Mouse (Mus musculus): Measurements from ENCODE around the gene Rbl1. TPM values are rescaled to one million over a fixed set of nuclear protein-coding genes. Genes with fewer than 3 reads are reported as not detected.
"Not testable (repeated sequence)": the region's sequence is repeated elsewhere in the genome, so short reads cannot be mapped to it uniquely, and the experiment has no call there.

Gene Rbl1
- 3.1 and 3.2 TPM in 2 replicates for polyA plus RNA-seq (2012; rRNA removed)

DNA sequence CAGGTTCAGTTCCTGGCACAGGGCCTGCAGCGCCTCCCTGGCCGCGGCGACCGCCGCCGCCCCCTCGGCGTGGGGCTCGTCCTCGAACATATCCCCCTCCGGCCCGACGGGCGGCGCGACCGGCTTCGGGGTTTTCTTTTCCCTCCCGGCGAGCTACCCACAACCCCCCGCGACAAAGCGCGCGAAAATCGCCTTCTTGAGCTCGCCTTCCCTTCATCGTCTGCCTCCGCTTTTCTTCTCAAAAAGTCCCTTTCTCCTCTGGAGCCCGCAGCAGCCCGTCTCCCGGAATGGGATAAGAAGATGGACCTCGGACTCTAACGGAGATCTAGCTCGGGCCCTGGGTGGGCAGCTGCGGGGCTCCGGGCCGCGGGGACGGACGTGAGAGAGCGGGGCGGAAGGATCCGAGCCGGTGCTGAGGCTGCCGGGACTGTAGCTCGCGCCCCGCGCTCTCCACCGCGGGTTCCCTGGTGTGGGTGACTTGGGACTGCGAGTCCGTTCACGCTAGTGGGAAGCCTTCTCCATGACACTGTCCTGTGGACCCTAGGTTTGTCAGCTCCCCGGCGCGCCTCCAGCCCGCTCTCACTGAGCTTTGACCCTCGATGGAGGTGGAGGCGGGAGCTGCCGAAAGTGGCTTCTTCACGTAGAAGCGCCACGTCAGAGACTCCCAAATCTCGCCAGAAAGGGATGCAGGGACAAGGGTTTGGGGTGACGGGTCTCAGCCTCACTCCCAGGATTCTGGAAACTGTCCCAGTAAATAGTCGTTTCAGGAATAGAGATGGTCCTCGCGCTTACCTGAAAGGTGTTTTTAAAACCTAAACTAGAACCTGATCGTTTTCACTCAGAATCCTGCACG is at the start of gene Rbl1:
TSS of gene Rbl1 (minus strand) at position 169 of the 853 bp plus-strand sequence.
- H3K27me3 ChIP-seq (replicated peaks; ENCODE audit: control insufficient read depth, insufficient read depth, low read length), result no peaks in the 10 kb centered on the region
- H3K4me1 ChIP-seq (ENCODE audit: control insufficient read depth, insufficient read depth, low read length), result peaks cover 4% of the 10 kb centered on the region; the same call in 1 of the 2 replicates
- H3K27ac ChIP-seq (ENCODE audit: insufficient read depth, low read depth, low read length), result peak within 1 kb of the TSS; percentile 57
- DNase-seq, result peak; percentile 94
- H3K4me3 ChIP-seq (ENCODE audit: insufficient read depth, low read depth, low read length), result peak within 1 kb of the TSS; percentile 65
- no peaks in the 10 kb centered on the region for H3K36me3 ChIP-seq (ENCODE audit: control insufficient read depth, insufficient read depth, low read length)
- 1% methylated on average over 73 of the region's 73 CpGs for WGBS
- TF ChIP-seq CTCF (conservative IDR thresholded peaks at IDR 0.05; ENCODE audit: insufficient read depth, insufficient read length, low read depth, low read length) (0 out of 2 replicates have a peak, but pooled peaks have one; percentile 9), POLR2A (IDR thresholded peaks at IDR 0.05; ENCODE audit: low read depth, low read length) (no peak)

DNA sequence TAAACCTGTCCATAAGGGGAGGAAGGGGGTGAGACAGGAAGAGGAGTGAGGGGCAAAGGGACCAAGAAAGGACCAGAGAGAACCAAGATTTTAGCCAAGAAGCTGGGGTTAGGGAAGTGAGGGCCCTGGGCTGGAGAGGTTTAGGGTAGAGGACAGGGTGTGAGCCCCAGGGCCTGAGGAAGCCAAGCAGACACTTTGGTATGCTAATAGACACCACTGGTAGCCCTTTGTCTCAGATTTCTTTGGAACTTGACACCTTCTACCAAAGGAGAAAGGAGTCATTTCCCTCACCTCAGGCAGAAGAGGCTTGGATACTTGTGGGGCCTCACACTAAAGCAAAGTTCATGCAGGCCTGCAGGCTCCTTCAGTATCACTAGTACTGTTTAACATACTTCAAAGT is 43.8 kb upstream of the Rbl1 start:
- no peak for DNase-seq

DNA sequence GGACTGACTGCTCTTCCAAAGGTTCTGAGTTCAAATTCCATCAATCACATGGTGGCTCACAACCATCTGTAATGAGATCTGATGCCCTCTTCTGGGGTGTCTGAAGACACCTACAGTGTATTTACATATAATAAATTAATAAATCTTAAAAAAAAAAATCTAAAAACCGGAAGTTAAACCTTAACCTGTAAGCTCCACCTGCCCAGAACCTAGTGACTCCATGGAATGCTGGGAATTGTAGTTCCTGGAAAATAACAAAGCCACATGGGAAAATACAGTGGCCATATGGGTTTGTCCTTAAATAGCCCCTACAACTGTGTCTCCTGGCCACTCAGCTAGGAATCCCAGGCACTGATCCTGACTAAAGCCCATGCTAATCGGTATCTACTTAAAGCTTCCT is 41.3 kb upstream of the Rbl1 start:
- DNase-seq, result no peak
- H3K27me3 ChIP-seq (replicated peaks; ENCODE audit: control insufficient read depth, insufficient read depth, low read length), result no peaks in the 10 kb centered on the region
- no peak overlapping the region for H3K4me3 ChIP-seq (ENCODE audit: insufficient read depth, low read depth, low read length)
- H3K36me3 ChIP-seq (ENCODE audit: control insufficient read depth, insufficient read depth, low read length), result no peaks in the 10 kb centered on the region
- no peaks in the 10 kb centered on the region for H3K4me1 ChIP-seq (ENCODE audit: control insufficient read depth, insufficient read depth, low read length)
- TF ChIP-seq POLR2A (IDR thresholded peaks at IDR 0.05; ENCODE audit: low read depth, low read length) (no peak), CTCF (conservative IDR thresholded peaks at IDR 0.05; ENCODE audit: insufficient read depth, insufficient read length, low read depth, low read length) (no peak)
- 68% methylated on average over 2 of the region's 2 CpGs for WGBS
- no peak overlapping the region for H3K27ac ChIP-seq (ENCODE audit: insufficient read depth, low read depth, low read length)

More for the DNA sequence above, 43.8 kb upstream of the Rbl1 start:
- no peak overlapping the region for H3K4me3 ChIP-seq (ENCODE audit: insufficient read depth, low read depth, low read length)
- TF ChIP-seq POLR2A (IDR thresholded peaks at IDR 0.05; ENCODE audit: low read depth, low read length) (no peak), CTCF (conservative IDR thresholded peaks at IDR 0.05; ENCODE audit: insufficient read depth, insufficient read length, low read depth, low read length) (no peak)
- H3K27me3 ChIP-seq (replicated peaks; ENCODE audit: control insufficient read depth, insufficient read depth, low read length), result no peaks in the 10 kb centered on the region
- no peak overlapping the region for H3K27ac ChIP-seq (ENCODE audit: insufficient read depth, low read depth, low read length)
- no peaks in the 10 kb centered on the region for H3K4me1 ChIP-seq (ENCODE audit: control insufficient read depth, insufficient read depth, low read length)
- no peaks in the 10 kb centered on the region for H3K36me3 ChIP-seq (ENCODE audit: control insufficient read depth, insufficient read depth, low read length)

DNA sequence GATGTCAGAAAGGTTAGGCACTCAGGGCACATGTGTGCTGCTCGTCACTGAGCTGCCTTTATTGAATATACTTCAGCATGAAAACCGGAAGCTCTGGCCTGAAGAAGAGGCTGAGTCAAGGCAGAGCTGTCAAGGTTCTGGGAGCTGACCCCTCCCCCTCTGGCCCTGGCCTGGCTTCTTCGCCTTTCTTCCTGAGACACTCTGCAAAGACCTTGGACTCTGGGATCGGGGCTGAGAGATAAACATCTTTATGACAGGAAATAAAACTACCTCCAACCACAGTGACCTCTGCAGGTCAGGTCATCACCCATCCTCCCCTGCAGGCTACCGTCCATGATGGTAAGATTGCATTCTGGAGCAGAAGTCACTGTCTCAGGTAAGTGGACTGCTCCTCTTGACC is 40.7 kb upstream of the Rbl1 start:
- TF ChIP-seq CTCF (conservative IDR thresholded peaks at IDR 0.05; ENCODE audit: insufficient read depth, insufficient read length, low read depth, low read length), result no peak
- TF ChIP-seq POLR2A (IDR thresholded peaks at IDR 0.05; ENCODE audit: low read depth, low read length), result no peak
- 23% methylated on average over 5 of the region's 5 CpGs for WGBS
- no peak overlapping the region for H3K27ac ChIP-seq (ENCODE audit: insufficient read depth, low read depth, low read length)

DNA sequence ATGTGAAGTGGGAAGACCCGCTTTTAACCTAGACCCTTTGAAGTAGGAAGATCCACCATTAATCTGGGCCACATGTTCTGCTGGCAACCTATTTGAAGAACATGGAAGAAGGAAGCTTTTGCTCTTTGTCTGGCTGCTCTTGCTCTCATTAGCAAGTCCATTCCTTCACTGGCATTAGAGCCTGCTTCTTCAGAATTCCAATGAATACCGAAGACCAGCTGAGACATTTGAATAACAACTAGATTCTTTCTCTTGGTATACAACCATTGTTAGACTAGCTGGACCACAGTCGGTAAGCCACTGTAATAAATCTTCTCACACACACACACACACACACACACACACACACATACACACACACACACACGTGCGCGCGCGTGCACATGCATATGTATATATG is 31.6 kb upstream of the Rbl1 start:
- Histone ChIP-seq H3K27me3 (replicated peaks; ENCODE audit: control insufficient read depth, insufficient read depth, low read length) (no peaks in the 10 kb centered on the region), H3K4me3 (ENCODE audit: insufficient read depth, low read depth, low read length) (no peak overlapping the region), H3K4me1 (ENCODE audit: control insufficient read depth, insufficient read depth, low read length) (no peaks in the 10 kb centered on the region), H3K27ac (ENCODE audit: insufficient read depth, low read depth, low read length) (no peak overlapping the region), H3K36me3 (ENCODE audit: control insufficient read depth, insufficient read depth, low read length) (no peaks in the 10 kb centered on the region)
- no peak for TF ChIP-seq POLR2A (IDR thresholded peaks at IDR 0.05; ENCODE audit: low read depth, low read length)
- TF ChIP-seq CTCF (conservative IDR thresholded peaks at IDR 0.05; ENCODE audit: insufficient read depth, insufficient read length, low read depth, low read length), result no peak
- no peak for DNase-seq
- WGBS, result 90% methylated on average over 8 of the region's 8 CpGs

More for the DNA sequence above, 40.7 kb upstream of the Rbl1 start:
- H3K27me3 ChIP-seq (replicated peaks; ENCODE audit: control insufficient read depth, insufficient read depth, low read length), result no peaks in the 10 kb centered on the region
- H3K4me1 ChIP-seq (ENCODE audit: control insufficient read depth, insufficient read depth, low read length), result no peaks in the 10 kb centered on the region
- no peaks in the 10 kb centered on the region for H3K36me3 ChIP-seq (ENCODE audit: control insufficient read depth, insufficient read depth, low read length)
- no peak for DNase-seq
- H3K4me3 ChIP-seq (ENCODE audit: insufficient read depth, low read depth, low read length), result no peak overlapping the region

DNA sequence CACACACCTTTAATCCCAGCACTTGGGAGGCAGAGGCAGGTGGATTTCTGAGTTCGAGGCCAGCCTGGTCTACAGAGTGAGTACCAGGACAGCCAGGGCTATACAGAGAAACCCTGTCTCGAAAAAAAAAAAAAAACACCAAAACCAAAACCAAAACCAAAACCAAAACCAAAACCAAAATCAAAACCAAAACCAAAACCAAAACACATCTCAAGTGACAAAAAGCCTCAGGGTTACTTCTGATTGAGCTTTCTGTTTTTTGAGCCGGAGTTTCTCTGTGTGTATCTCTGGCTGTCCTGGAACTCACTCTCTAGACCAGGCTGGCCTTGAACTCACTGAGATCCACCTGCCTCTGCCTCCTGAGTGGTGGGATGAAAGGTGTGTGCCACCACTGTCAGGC is 17.6 kb upstream of the Rbl1 start:
- not testable (repeated sequence) for DNase-seq; H3K27me3 ChIP-seq (replicated peaks; ENCODE audit: control insufficient read depth, insufficient read depth, low read length); H3K27ac ChIP-seq (ENCODE audit: insufficient read depth, low read depth, low read length); H3K4me1 ChIP-seq (ENCODE audit: control insufficient read depth, insufficient read depth, low read length); H3K36me3 ChIP-seq (ENCODE audit: control insufficient read depth, insufficient read depth, low read length); H3K4me3 ChIP-seq (ENCODE audit: insufficient read depth, low read depth, low read length)
- 88% methylated on average over 3 of the region's 3 CpGs for WGBS

DNA sequence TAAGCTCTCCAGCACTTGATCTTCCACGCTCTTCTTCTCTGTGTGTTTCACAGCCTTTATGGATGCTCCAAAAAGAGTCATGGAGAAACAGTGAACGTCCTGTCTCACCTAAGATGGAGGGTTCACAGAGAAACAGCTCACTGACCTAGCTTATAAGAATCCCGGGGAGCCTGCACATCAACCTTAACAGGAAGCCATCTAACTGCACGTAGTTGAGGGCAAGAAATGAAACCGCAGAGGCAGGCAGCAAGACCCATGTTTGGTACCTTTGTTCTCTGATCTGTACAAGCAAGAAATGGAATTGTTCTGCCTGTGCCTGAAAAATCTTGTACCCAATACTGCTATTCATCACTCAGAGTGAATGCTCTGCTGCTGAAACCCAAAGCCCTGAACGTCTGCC is 15.8 kb upstream of the Rbl1 start:
- no peaks in the 10 kb centered on the region for H3K27me3 ChIP-seq (replicated peaks; ENCODE audit: control insufficient read depth, insufficient read depth, low read length)
- no peaks in the 10 kb centered on the region for H3K36me3 ChIP-seq (ENCODE audit: control insufficient read depth, insufficient read depth, low read length)
- no peak for TF ChIP-seq POLR2A (IDR thresholded peaks at IDR 0.05; ENCODE audit: low read depth, low read length)
- TF ChIP-seq CTCF (conservative IDR thresholded peaks at IDR 0.05; ENCODE audit: insufficient read depth, insufficient read length, low read depth, low read length), result no peak
- no peaks in the 10 kb centered on the region for H3K4me1 ChIP-seq (ENCODE audit: control insufficient read depth, insufficient read depth, low read length)
- WGBS, result 76% methylated on average over 6 of the region's 6 CpGs
- H3K27ac ChIP-seq (ENCODE audit: insufficient read depth, low read depth, low read length), result no peak overlapping the region
- no peak overlapping the region for H3K4me3 ChIP-seq (ENCODE audit: insufficient read depth, low read depth, low read length)
- DNase-seq, result no peak

Data from kidney, adult 2 months (tissue).